Mouse (Mus musculus) forebrain, embryonic 10.5 days (tissue): Measurements from ENCODE around the gene Caln1. TPM values are rescaled to one million over a fixed set of nuclear protein-coding genes. Genes with fewer than 3 reads are reported as not detected.

ENCODE experiments used
- DNase-seq: peaks from one replicate; pipeline ENCODE4 v3.0.0-alpha.2; 2017; ENCODE audit warnings: low spot score; ENCODE audit errors: extremely low spot score
- H3K27ac ChIP-seq: fragments of 300-500 bp; sonication (generic); 2 replicates; pipeline ENCODE4 v1.5.1; 2016; ENCODE audit warnings: mild to moderate bottlenecking
- H3K27me3 ChIP-seq: fragments of 300-500 bp; sonication (generic); 2 replicates; pipeline ENCODE4 v1.6.1; 2016; ENCODE audit warnings: mild to moderate bottlenecking; ENCODE audit not compliant: poor library complexity, severe bottlenecking
- H3K36me3 ChIP-seq: fragments of 300-500 bp; sonication (generic); replicated peaks from 2 replicates; pipeline ENCODE4 v1.6.1; 2016; ENCODE audit warnings: mild to moderate bottlenecking, moderate library complexity
- H3K4me1 ChIP-seq: fragments of 300-500 bp; sonication (generic); 2 replicates; pipeline ENCODE4 v1.6.1; 2016
- H3K4me3 ChIP-seq: fragments of 300-500 bp; sonication (generic); 2 replicates; pipeline ENCODE4 v1.5.1; 2016; ENCODE audit warnings: mild to moderate bottlenecking, moderate library complexity
- H3K9me3 ChIP-seq: fragments of 300-500 bp; sonication (generic); 2 replicates; pipeline ENCODE4 v1.6.1; 2016; ENCODE audit warnings: mild to moderate bottlenecking, moderate library complexity
- WGBS: fragments of 180-500 bp; shearing (Covaris S2); methylation state at CpG from one replicate; pipeline ENCODE4 v1.1.7; 2016; 5-methylcytosine and 5-hydroxymethylcytosine counted together
- polyA plus RNA-seq: library from polyadenylated mRNA; unstranded; fragments of >200 nt; fragmentation: Nextera tagmentation; extraction: Ambion mirVana; gene quantifications from 2 replicates; pipeline ENCODE4 v1.2.1, GENCODE M21; 2016

Gene Caln1
- polyA plus RNA-seq, 1 experiment from 2014 or later = 0.30 TPM

DNA sequence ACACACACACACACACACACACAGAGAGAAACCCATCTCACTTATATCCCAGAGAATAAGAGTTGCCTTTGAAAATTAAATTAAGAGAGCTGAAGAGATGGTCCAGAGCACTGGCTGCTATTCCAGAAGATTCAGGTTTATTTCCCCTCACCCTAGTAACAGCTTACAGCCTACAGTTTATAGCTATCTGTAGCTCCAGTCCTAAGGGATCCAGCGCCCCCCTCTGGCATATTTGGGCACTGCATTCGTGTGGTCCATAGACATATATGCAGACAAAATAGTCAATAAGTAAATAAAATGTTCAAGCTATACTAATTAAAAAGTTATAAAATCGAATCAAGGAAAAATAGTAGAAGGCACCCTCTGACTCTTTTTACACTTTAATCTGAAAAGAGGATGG lies 442.0 kb downstream of the Caln1 start:
- WGBS = 35% methylated on average over 3 of the region's 3 CpGs
- H3K36me3 ChIP-seq = no peaks in the 10 kb centered on the region
- DNase-seq = peak; percentile 36
- peaks cover 3% of the 10 kb centered on the region; the same call in 1 of the 2 replicates for H3K9me3 ChIP-seq
- H3K27ac ChIP-seq = no peak overlapping the region
- no peak overlapping the region for H3K4me3 ChIP-seq
- no peaks in the 10 kb centered on the region for H3K27me3 ChIP-seq
- H3K4me1 ChIP-seq = no peaks in the 10 kb centered on the region

DNA sequence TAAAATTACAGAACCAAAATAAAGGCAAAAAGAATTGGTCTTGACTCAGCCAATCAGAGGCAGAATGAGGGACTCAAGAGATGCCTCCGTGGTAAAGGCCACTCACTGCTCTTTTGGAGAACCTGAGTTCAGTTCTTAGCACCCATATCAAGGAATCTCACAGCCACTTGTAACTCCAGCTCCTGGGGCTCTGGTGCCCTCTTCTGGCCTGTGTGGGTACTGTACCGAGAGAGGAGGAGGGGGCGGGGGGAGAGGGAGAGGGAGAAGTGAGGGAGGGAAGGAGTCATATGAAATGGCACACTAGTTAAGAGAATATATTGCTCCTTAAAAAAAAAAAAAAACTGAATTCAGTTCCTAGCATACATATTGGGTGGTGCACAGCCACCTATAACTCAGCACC lies 442.7 kb downstream of the Caln1 start:
- 85% methylated on average over 3 of the region's 3 CpGs for WGBS
- Histone ChIP-seq H3K4me1 (no peaks in the 10 kb centered on the region), H3K36me3 (no peaks in the 10 kb centered on the region), H3K27ac (no peak overlapping the region), H3K4me3 (no peak overlapping the region), H3K27me3 (no peaks in the 10 kb centered on the region), H3K9me3 (peaks cover 3% of the 10 kb centered on the region; the same call in 1 of the 2 replicates)
- DNase-seq = no peak

DNA sequence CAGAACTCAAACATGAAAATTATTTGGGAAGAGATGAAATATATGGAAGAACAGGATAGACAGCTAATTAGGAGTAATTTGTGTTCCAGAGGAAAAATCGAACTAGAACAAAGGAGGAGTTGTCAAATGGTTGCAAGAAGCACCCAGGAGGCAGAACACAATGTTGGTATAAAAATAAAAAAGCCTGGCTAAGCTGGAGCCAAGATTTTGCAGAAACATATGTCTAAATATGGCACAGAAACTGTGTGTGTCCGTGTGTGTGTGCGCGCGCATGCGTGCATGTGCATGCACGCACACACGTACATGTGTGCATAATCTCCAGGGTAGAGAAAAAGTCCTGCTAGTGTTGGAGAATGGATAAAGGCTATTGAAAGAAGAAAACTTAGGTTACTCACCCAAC lies 443.3 kb downstream of the Caln1 start:
- WGBS = 96% methylated on average over 8 of the region's 8 CpGs
- no peak for DNase-seq
- no peaks in the 10 kb centered on the region for H3K4me1 ChIP-seq
- no peaks in the 10 kb centered on the region for H3K27me3 ChIP-seq
- H3K9me3 ChIP-seq = peaks cover 3% of the 10 kb centered on the region; the same call in 1 of the 2 replicates
- no peaks in the 10 kb centered on the region for H3K36me3 ChIP-seq
- H3K27ac ChIP-seq = no peak overlapping the region
- no peak overlapping the region for H3K4me3 ChIP-seq

DNA sequence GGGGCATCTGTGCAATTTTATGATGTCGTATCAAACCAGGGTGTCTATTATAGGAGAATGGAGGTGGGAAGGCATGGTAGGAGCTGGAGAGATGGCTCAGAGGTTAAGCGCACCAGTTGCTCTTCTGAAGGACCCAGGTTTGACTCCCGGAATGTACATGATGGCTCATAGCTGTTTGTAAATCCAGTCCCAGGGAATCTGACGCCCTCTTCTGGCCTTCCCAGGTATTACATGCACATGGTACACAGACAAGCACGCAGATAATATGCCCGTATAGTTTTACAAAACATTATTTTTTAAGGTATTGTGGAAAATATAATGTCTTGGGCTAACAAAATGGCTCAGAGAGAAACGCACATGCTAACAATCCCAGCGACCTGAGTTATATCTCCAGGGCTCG lies 443.8 kb downstream of the Caln1 start:
- Histone ChIP-seq H3K36me3 (no peaks in the 10 kb centered on the region), H3K4me3 (no peak overlapping the region), H3K4me1 (no peaks in the 10 kb centered on the region), H3K27ac (no peak overlapping the region), H3K27me3 (no peaks in the 10 kb centered on the region), H3K9me3 (peaks cover 3% of the 10 kb centered on the region; the same call in 1 of the 2 replicates)
- no peak for DNase-seq
- WGBS = 87% methylated on average over 9 of the region's 9 CpGs

DNA sequence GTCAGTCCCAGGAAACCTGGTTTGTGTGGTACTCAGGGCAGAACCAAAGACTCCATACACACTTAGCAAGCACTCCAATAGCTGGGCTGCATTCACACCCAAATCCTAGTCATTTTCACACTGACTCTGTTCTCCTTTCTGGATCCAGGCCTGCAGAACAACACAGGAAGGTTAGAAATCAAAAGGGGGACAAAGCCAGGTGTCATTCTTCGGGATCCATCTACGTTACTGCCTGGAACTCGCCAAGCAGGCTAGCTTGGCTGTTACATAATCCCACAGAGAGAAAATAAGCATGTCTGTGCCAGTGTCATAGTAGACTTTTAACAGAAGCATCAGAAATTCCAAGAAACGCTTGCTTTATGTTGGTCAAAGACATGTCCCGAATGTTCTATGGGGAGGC lies 446.1 kb downstream of the Caln1 start:
- no peaks in the 10 kb centered on the region for H3K4me1 ChIP-seq
- no peak overlapping the region for H3K4me3 ChIP-seq
- H3K36me3 ChIP-seq = no peaks in the 10 kb centered on the region
- H3K27ac ChIP-seq = no peak overlapping the region
- H3K9me3 ChIP-seq = no peaks in the 10 kb centered on the region; the same call in 1 of the 2 replicates
- H3K27me3 ChIP-seq = no peaks in the 10 kb centered on the region
- DNase-seq = no peak
- WGBS = 89% methylated on average over 5 of the region's 5 CpGs

DNA sequence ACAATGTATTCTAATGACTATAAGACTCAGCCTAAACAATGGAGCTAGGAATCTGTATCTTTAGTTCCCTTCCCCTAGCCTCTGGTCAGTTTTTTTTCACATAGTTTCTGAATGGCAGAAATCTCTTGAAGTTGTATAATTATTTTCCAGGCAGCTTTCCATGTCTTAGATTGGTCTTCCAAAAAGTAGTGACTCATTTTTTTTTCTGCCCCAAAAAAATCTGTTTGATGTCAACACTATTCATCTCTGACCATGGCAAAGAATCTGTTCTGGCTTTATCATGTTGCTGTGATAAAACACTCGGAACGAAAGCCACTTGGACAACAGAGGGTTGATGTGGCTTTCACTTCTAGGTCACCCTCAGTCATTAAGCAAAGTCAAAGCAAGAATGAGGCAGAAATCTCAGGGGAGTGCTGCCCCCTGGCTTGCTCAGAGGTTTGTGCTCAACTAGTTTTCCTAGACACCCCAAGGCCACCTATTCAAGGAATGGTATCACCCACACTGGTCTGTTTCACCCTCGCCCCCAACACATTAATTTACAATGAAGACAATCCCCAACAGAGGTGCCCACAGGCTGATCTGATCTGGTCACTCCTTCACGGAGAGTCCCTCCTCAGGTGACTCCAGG lies 450.9 kb downstream of the Caln1 start:
- no peak for DNase-seq
- 86% methylated on average over 4 of the region's 4 CpGs for WGBS

DNA sequence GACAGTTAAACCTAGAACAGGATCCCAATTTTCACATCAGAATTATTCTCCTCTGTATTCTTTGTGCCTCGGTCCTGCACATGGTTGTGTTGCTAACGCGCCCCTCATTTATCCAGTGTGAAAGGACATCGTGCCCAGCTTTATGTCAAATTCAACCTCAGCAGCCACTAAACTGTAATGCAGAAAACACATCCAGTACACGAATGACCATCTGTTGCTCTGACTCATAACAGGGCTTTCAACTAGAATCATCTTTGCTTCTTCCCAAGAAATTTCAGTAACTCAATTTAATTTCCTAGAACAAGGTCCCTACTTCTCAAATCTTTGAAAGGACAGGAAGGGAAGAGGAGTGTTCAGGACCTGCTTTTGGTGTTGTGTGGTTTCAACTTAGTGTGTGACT lies 451.4 kb downstream of the Caln1 start:
- 91% methylated on average over 5 of the region's 5 CpGs for WGBS
- Histone ChIP-seq H3K27me3 (no peaks in the 10 kb centered on the region), H3K27ac (no peak overlapping the region), H3K9me3 (no peaks in the 10 kb centered on the region; the same call in 1 of the 2 replicates), H3K4me1 (no peaks in the 10 kb centered on the region), H3K36me3 (no peaks in the 10 kb centered on the region), H3K4me3 (no peak overlapping the region)
- no peak for DNase-seq

More for the DNA sequence above, 450.9 kb downstream of the Caln1 start:
- H3K27ac ChIP-seq = no peak overlapping the region
- H3K4me1 ChIP-seq = no peaks in the 10 kb centered on the region
- no peaks in the 10 kb centered on the region for H3K36me3 ChIP-seq
- H3K27me3 ChIP-seq = no peaks in the 10 kb centered on the region
- no peak overlapping the region for H3K4me3 ChIP-seq
- H3K9me3 ChIP-seq = no peaks in the 10 kb centered on the region; the same call in 1 of the 2 replicates

DNA sequence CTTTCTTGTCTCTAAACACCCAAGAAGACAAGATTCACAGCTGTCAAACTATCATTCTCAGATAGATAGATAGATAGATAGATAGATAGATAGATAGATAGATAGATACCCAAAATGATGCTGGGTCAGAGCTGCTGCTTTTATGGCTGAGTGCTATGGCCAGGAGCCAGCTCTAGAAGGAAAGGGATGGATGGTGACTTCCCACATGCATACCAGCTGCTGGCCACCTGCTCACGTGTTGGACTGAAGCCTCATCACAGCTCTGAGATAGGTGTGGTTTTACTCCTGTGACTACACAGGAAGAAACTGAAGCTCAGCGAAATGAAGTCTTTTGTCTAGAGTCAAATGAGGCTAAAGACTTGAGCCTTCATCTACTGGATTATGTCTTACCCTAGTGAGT lies 456.5 kb downstream of the Caln1 start:
- Histone ChIP-seq H3K27me3 (no peaks in the 10 kb centered on the region), H3K9me3 (0 out of 2 replicates have a peak, but pooled peaks cover 3% of the 10 kb centered on the region), H3K4me3 (no peak overlapping the region), H3K36me3 (no peaks in the 10 kb centered on the region), H3K4me1 (no peaks in the 10 kb centered on the region), H3K27ac (no peak overlapping the region)
- WGBS = 85% methylated on average over 2 of the region's 2 CpGs
- no peak for DNase-seq

DNA sequence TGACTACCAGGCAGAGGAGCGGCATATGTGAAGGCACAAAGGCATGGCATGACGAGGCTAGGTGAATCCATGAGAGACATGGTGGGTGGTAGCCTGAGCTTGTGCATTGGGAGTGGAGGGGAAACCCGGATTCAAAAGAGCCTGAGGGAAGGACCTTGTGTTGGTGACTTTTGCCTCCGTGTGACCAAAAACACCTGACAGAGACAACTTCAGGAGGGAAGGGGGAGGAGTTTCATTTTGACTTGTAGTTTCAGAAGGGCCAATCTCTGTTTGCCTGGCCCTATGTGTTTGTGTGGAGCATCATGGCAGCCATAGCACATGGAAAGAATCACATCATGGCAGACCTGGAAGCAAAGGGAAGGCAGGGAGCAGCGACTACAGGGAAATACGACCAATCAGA lies 479.3 kb downstream of the Caln1 start:
- no peak for DNase-seq
- 89% methylated on average over 6 of the region's 6 CpGs for WGBS
- no peaks in the 10 kb centered on the region for H3K9me3 ChIP-seq
- no peak overlapping the region for H3K27ac ChIP-seq
- H3K4me1 ChIP-seq = peaks cover 8% of the 10 kb centered on the region
- H3K36me3 ChIP-seq = no peaks in the 10 kb centered on the region
- no peaks in the 10 kb centered on the region for H3K27me3 ChIP-seq
- no peak overlapping the region for H3K4me3 ChIP-seq

DNA sequence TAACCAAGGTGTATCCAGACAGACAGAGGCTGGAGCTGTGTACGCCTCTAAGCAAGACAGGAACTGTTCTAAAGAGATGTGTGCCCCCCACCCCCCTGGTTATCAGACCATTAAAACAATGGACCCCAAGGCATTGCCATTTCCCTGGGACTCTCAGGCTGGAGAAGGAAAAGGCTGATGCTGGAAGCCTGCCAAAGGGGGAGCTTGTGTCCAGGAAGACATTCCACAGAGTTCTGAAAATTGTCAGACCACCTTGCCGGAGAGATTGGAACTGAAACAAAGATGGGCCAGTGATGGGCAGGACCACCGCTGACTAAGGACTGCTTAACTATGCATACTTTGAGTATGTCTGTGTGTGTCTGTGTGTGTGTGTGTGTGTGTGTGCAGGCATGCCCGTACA lies 480.4 kb downstream of the Caln1 start:
- Histone ChIP-seq H3K27me3 (no peaks in the 10 kb centered on the region), H3K4me1 (peaks cover 8% of the 10 kb centered on the region), H3K4me3 (no peak overlapping the region), H3K36me3 (no peaks in the 10 kb centered on the region), H3K9me3 (no peaks in the 10 kb centered on the region), H3K27ac (no peak overlapping the region)
- no peak for DNase-seq
- 94% methylated on average over 4 of the region's 4 CpGs for WGBS

DNA sequence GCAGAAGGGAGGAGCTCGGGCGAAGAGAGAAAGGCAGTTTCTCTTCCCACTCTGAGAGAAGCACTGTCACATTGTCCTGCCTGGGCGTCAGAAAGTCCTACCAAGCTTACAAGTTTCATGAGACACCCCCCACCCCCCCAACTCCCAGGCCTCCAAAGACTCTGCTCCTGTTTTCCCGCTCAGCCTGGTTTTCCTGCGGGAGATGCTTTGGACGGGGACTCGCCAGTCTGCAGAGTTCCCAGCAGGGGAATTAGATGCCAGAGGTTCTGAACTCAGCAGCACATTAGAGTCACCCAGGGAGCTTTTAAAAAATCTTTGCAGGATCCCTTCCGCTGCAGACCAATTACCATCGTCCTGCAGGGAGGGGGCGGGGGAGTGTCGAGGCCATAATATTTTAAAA lies 482.9 kb downstream of the Caln1 start:
- H3K36me3 ChIP-seq = no peaks in the 10 kb centered on the region
- H3K4me3 ChIP-seq = peak overlapping the region; percentile 38; the same call in 1 of the 2 replicates
- peaks cover 8% of the 10 kb centered on the region for H3K4me1 ChIP-seq
- H3K9me3 ChIP-seq = no peaks in the 10 kb centered on the region
- H3K27me3 ChIP-seq = no peaks in the 10 kb centered on the region
- peak overlapping the region; percentile 75 for H3K27ac ChIP-seq
- WGBS = 15% methylated on average over 11 of the region's 11 CpGs
- no peak for DNase-seq

DNA sequence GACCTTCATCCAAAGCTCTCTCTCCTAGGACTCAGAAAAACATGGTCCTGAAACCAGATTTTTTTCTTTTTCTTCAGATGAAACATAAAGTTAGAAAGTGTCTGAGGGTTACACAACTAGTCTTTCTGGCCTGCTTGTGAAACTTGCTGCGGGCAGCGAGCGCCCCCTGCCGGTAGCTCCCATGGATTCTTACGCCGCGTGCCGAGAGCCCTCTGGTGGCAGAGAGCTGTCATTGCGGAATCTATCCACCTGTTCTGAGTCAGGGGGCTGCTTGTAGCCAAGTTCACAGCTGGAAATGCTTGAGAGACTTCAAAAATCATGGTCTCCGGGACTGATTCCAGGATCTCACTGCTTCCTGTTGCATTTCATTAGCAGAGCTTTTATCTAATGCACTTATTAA lies 484.1 kb downstream of the Caln1 start:
- Histone ChIP-seq H3K27ac (no peak overlapping the region), H3K9me3 (no peaks in the 10 kb centered on the region), H3K27me3 (no peaks in the 10 kb centered on the region), H3K36me3 (no peaks in the 10 kb centered on the region), H3K4me3 (no peak overlapping the region), H3K4me1 (peaks cover 8% of the 10 kb centered on the region)
- peak; percentile 86 for DNase-seq
- under 1% methylated on average over 10 of the region's 10 CpGs for WGBS

DNA sequence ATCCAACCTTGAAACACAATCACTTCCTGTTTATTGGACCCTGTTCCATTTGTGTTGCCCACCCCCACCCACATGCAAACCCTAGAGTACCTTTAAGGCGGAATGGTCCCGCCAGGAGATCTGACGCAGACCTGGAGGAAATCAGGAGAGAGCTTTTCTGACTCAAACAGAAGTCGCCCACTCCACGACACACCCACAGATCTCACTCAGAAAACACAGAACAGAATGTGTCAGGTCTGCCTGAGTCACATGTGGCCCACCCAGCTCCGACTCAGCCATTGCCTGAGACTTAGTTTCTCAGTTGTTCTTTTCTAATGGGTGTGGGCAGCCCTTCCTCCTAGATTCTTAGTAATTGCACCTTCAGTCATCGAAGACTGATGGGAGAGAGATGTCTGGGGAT lies 485.2 kb downstream of the Caln1 start:
- peaks cover 8% of the 10 kb centered on the region for H3K4me1 ChIP-seq
- no peaks in the 10 kb centered on the region for H3K36me3 ChIP-seq
- H3K4me3 ChIP-seq = no peak overlapping the region
- no peaks in the 10 kb centered on the region for H3K9me3 ChIP-seq
- DNase-seq = no peak
- H3K27me3 ChIP-seq = no peaks in the 10 kb centered on the region
- 90% methylated on average over 7 of the region's 7 CpGs for WGBS
- H3K27ac ChIP-seq = no peak overlapping the region

DNA sequence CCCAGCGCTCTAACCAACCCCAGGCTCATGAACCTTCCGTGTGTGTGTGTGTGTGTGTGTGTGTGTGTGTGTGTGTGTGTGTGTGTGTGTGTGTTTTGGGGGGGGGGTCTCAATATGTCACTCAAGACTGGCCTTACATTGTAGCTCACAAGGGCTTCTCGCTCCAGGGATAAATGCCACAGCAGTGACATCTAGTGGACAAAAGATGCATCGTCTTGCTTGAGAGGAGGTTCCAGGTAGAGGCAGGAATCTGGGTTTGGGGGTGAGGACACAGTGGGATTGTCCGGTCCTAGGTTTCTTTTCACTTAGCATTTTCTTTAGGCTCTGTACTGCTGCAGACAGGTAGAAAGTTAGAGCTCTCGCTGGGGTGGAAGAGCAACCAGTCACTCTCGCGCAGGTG lies 488.9 kb downstream of the Caln1 start:
- whole genome bisulfite sequencing = 25% methylated on average over 8 of the region's 8 CpGs
- no peaks in the 10 kb centered on the region for H3K27me3 ChIP-seq
- no peak overlapping the region for H3K4me3 ChIP-seq
- H3K27ac ChIP-seq = no peak overlapping the region
- H3K36me3 ChIP-seq = no peaks in the 10 kb centered on the region
- no peaks in the 10 kb centered on the region for H3K4me1 ChIP-seq
- no peaks in the 10 kb centered on the region for H3K9me3 ChIP-seq
- DNase-seq = peak; percentile 46
